Mouse (Mus musculus) MEL (cell line): ENCODE data around the gene Zeb2. TPM values are rescaled to one million over a fixed set of nuclear protein-coding genes. Genes with fewer than 3 reads are reported as not detected.

Experiments
- DNase-seq: peaks from one replicate; pipeline ENCODE4 v3.0.0; 2011; ENCODE audit warnings: low read depth, low spot score
- H3K27ac ChIP-seq: 2 replicates; pipeline ENCODE4 v1.5.1; 2012; ENCODE audit warnings: low read depth, mild to moderate bottlenecking, control low read depth, low read length, moderate library complexity; ENCODE audit not compliant: control insufficient read depth
- H3K27me3 ChIP-seq, 2 experiments: fragments of 150-350 bp in 1 of 2; sonication (generic) in 1 of 2; 2 replicates each; pipeline ENCODE4 v1.6.1; 2012; ENCODE audit warnings: low read length in 2 of 2, mild to moderate bottlenecking in 2 of 2, improper control_type of control experiment in 1 of 2, moderate library complexity in 1 of 2; ENCODE audit not compliant: insufficient read depth in 2 of 2, control insufficient read depth in 1 of 2
- H3K36me3 ChIP-seq, 2 experiments: 2 replicates each; pipeline ENCODE4 v1.6.1; 2012 to 2014; ENCODE audit warnings: low read length in 2 of 2, improper control_type of control experiment in 1 of 2, inconsistent platforms in 1 of 2, mild to moderate bottlenecking in 1 of 2; ENCODE audit not compliant: insufficient read depth in 2 of 2, control insufficient read depth in 1 of 2
- H3K4me1 ChIP-seq, 2 experiments: fragments of 150-350 bp in 1 of 2; sonication (generic) in 1 of 2; 2 replicates each; pipeline ENCODE4 v1.6.1; 2012; ENCODE audit warnings: low read length in 2 of 2, improper control_type of control experiment in 1 of 2, mild to moderate bottlenecking in 1 of 2; ENCODE audit not compliant: insufficient read depth in 2 of 2, control insufficient read depth in 1 of 2
- H3K4me3 ChIP-seq, 2 experiments: fragments of 150-350 bp in 1 of 2; sonication (generic) in 1 of 2; 2 replicates each; pipeline ENCODE4 v1.5.1; 2012; ENCODE audit warnings: low read depth in 2 of 2, low read length in 2 of 2, mild to moderate bottlenecking in 2 of 2, moderate library complexity in 2 of 2, control low read depth in 1 of 2, improper control_type of control experiment in 1 of 2; ENCODE audit not compliant: control insufficient read depth in 1 of 2, insufficient read depth in 1 of 2
- H3K79me2 ChIP-seq: 2 replicates; pipeline ENCODE4 v1.6.1; 2012; ENCODE audit warnings: mild to moderate bottlenecking, low read length, moderate library complexity; ENCODE audit not compliant: control insufficient read depth, poor library complexity, insufficient read depth
- H3K9ac ChIP-seq: 2 replicates; pipeline ENCODE4 v1.6.1; 2012; ENCODE audit warnings: low read depth, mild to moderate bottlenecking, control low read depth, low read length, moderate library complexity; ENCODE audit not compliant: control insufficient read depth, poor library complexity, severe bottlenecking
- H3K9me3 ChIP-seq: fragments of 150-350 bp; sonication (generic); replicated peaks from 2 replicates; pipeline ENCODE4 v1.6.1; 2012; ENCODE audit warnings: mild to moderate bottlenecking, low read length, improper control_type of control experiment, moderate library complexity; ENCODE audit not compliant: insufficient read depth
- BHLHE40 ChIP-seq: IDR thresholded peaks from 2 replicates; pipeline ENCODE4 v1.6.1; 2012; ENCODE audit warnings: low read depth, mild to moderate bottlenecking, inconsistent platforms, low read length, improper control_type of control experiment, borderline replicate concordance
- CHD1 ChIP-seq: IDR thresholded peaks from 2 replicates; pipeline ENCODE4 v1.6.1; 2012; ENCODE audit warnings: low read depth, mild to moderate bottlenecking, inconsistent platforms, low read length, improper control_type of control experiment
- CHD2 ChIP-seq: IDR thresholded peaks from 2 replicates; pipeline ENCODE4 v1.6.1; 2011; ENCODE audit warnings: low read length, improper control_type of control experiment
- CTCF ChIP-seq, 3 experiments: IDR thresholded peaks in 2 of 3; conservative IDR thresholded peaks in 1 of 3; 2 replicates each; pipeline ENCODE4 v1.5.1; 2011 to 2012; ENCODE audit warnings: low read length in 3 of 3, low read depth in 2 of 3, mild to moderate bottlenecking in 2 of 3, improper control_type of control experiment in 1 of 3, inconsistent platforms in 1 of 3, mixed read lengths in 1 of 3, moderate library complexity in 1 of 3; ENCODE audit not compliant: control insufficient read depth in 1 of 3, insufficient read depth in 1 of 3, poor library complexity in 1 of 3, severe bottlenecking in 1 of 3
- E2F4 ChIP-seq: IDR thresholded peaks from 2 replicates; pipeline ENCODE4 v1.6.1; 2011; ENCODE audit warnings: low read depth, low read length, improper control_type of control experiment, borderline replicate concordance
- ELF1 ChIP-seq: IDR thresholded peaks from 2 replicates; pipeline ENCODE4 v1.6.1; 2014; ENCODE audit warnings: low read depth, mild to moderate bottlenecking, inconsistent platforms, low read length, improper control_type of control experiment, moderate library complexity
- EP300 ChIP-seq, 2 experiments: IDR thresholded peaks; 2 replicates each; pipeline ENCODE4 v1.6.1; 2011; ENCODE audit warnings: improper control_type of control experiment in 2 of 2, low read length in 2 of 2, low read depth in 1 of 2, mild to moderate bottlenecking in 1 of 2
- ETS1 ChIP-seq: IDR thresholded peaks from 2 replicates; pipeline ENCODE4 v1.6.1; 2012; ENCODE audit warnings: low read depth, mild to moderate bottlenecking, inconsistent platforms, low read length, improper control_type of control experiment, moderate library complexity
- GATA1 ChIP-seq: IDR thresholded peaks from 2 replicates; pipeline ENCODE4 v1.6.1; 2011; ENCODE audit warnings: low read depth, low read length, improper control_type of control experiment
- HCFC1 ChIP-seq: IDR thresholded peaks from 2 replicates; pipeline ENCODE4 v1.6.1; 2012; ENCODE audit warnings: low read depth, mild to moderate bottlenecking, inconsistent platforms, low read length, improper control_type of control experiment, moderate library complexity
- JUND ChIP-seq: IDR thresholded peaks from 2 replicates; pipeline ENCODE4 v1.6.1; 2011; ENCODE audit warnings: low read depth, mild to moderate bottlenecking, improper control_type of control experiment, low read length
- KAT2A ChIP-seq: conservative IDR thresholded peaks from 2 replicates; pipeline ENCODE4 v1.6.1; 2012; ENCODE audit warnings: low read depth, low read length, improper control_type of control experiment, inconsistent platforms
- MAFK ChIP-seq: IDR thresholded peaks from 2 replicates; pipeline ENCODE4 v1.6.1; 2011; ENCODE audit warnings: low read depth, mild to moderate bottlenecking, low read length, improper control_type of control experiment, borderline replicate concordance
- MAX ChIP-seq: IDR thresholded peaks from 2 replicates; pipeline ENCODE4 v1.6.1; 2011; ENCODE audit warnings: low read length, improper control_type of control experiment
- MAZ ChIP-seq: IDR thresholded peaks from 2 replicates; pipeline ENCODE4 v1.6.1; 2012; ENCODE audit warnings: low read depth, mild to moderate bottlenecking, inconsistent platforms, low read length, improper control_type of control experiment
- MXI1 ChIP-seq: IDR thresholded peaks from 2 replicates; pipeline ENCODE4 v1.6.1; 2011; ENCODE audit warnings: mild to moderate bottlenecking, low read depth, low read length, improper control_type of control experiment
- MYB ChIP-seq: IDR thresholded peaks from 2 replicates; pipeline ENCODE4 v1.6.1; 2011; ENCODE audit warnings: mild to moderate bottlenecking, low read depth, low read length, improper control_type of control experiment
- MYC ChIP-seq: IDR thresholded peaks from 2 replicates; pipeline ENCODE4 v1.6.1; 2011; ENCODE audit warnings: low read depth, mild to moderate bottlenecking, low read length, improper control_type of control experiment, moderate library complexity
- NELFE ChIP-seq: IDR thresholded peaks from 2 replicates; pipeline ENCODE4 v1.6.1; 2011; ENCODE audit warnings: low read depth, low read length, improper control_type of control experiment
- NRF1 ChIP-seq: IDR thresholded peaks from 2 replicates; pipeline ENCODE4 v1.6.1; 2014; ENCODE audit warnings: low read depth, mild to moderate bottlenecking, inconsistent platforms, low read length, improper control_type of control experiment, moderate library complexity; ENCODE audit not compliant: poor library complexity, insufficient read depth, severe bottlenecking
- POLR2A ChIP-seq, 2 experiments: IDR thresholded peaks; 2 replicates each; pipeline ENCODE4 v1.6.1; 2011 to 2012; ENCODE audit warnings: low read length in 2 of 2, mild to moderate bottlenecking in 2 of 2, control low read depth in 1 of 2, improper control_type of control experiment in 1 of 2, low read depth in 1 of 2, moderate library complexity in 1 of 2; ENCODE audit not compliant: control insufficient read depth in 1 of 2, insufficient read depth in 1 of 2, poor library complexity in 1 of 2
- POLR2AphosphoS2 ChIP-seq: IDR thresholded peaks from 2 replicates; pipeline ENCODE4 v1.6.1; 2011; ENCODE audit warnings: low read length, improper control_type of control experiment
- POLR2AphosphoS5 ChIP-seq: IDR thresholded peaks from 2 replicates; pipeline ENCODE4 v1.6.1; 2012; ENCODE audit warnings: low read depth, borderline replicate concordance, mild to moderate bottlenecking, inconsistent platforms, low read length, moderate library complexity, mixed read lengths
- RAD21 ChIP-seq: IDR thresholded peaks from 2 replicates; pipeline ENCODE4 v1.6.1; 2011; ENCODE audit warnings: mild to moderate bottlenecking, low read depth, low read length, improper control_type of control experiment
- RCOR1 ChIP-seq: IDR thresholded peaks from 2 replicates; pipeline ENCODE4 v1.6.1; 2012; ENCODE audit warnings: low read depth, mild to moderate bottlenecking, inconsistent platforms, low read length, improper control_type of control experiment
- SIN3A ChIP-seq: IDR thresholded peaks from 2 replicates; pipeline ENCODE4 v1.6.1; 2012; ENCODE audit warnings: low read length, improper control_type of control experiment, inconsistent platforms
- SMC3 ChIP-seq: IDR thresholded peaks from 2 replicates; pipeline ENCODE4 v1.6.1; 2011; ENCODE audit warnings: low read depth, low read length, improper control_type of control experiment
- TAL1 ChIP-seq: IDR thresholded peaks from 2 replicates; pipeline ENCODE4 v1.6.1; 2012; ENCODE audit warnings: mild to moderate bottlenecking, inconsistent platforms, low read length, moderate library complexity, mixed read lengths
- TBP ChIP-seq: IDR thresholded peaks from 2 replicates; pipeline ENCODE4 v1.8.0; 2011; ENCODE audit warnings: low read depth, low read length, improper control_type of control experiment
- TCF12 ChIP-seq: IDR thresholded peaks from 2 replicates; pipeline ENCODE4 v1.6.1; 2014; ENCODE audit warnings: low read depth, mild to moderate bottlenecking, inconsistent platforms, low read length, improper control_type of control experiment, moderate library complexity
- UBTF ChIP-seq: IDR thresholded peaks from 2 replicates; pipeline ENCODE4 v1.6.1; 2012; ENCODE audit warnings: low read depth, mild to moderate bottlenecking, inconsistent platforms, low read length, improper control_type of control experiment, moderate library complexity, borderline replicate concordance; ENCODE audit not compliant: insufficient read depth
- USF1 ChIP-seq: IDR thresholded peaks from 2 replicates; pipeline ENCODE4 v1.6.1; 2014; ENCODE audit warnings: low read depth, mild to moderate bottlenecking, inconsistent platforms, low read length, improper control_type of control experiment, moderate library complexity
- USF2 ChIP-seq, 2 experiments: IDR thresholded peaks; 2 replicates each; pipeline ENCODE4 v1.6.1; 2011 to 2012; ENCODE audit warnings: improper control_type of control experiment in 2 of 2, low read length in 2 of 2, borderline replicate concordance in 1 of 2, inconsistent platforms in 1 of 2, low read depth in 1 of 2, mild to moderate bottlenecking in 1 of 2; ENCODE audit not compliant: insufficient read depth in 1 of 2
- ZC3H11A ChIP-seq: IDR thresholded peaks from 2 replicates; pipeline ENCODE4 v1.6.1; 2012; ENCODE audit warnings: low read depth, mild to moderate bottlenecking, inconsistent platforms, low read length, improper control_type of control experiment
- ZKSCAN1 ChIP-seq: IDR thresholded peaks from 2 replicates; pipeline ENCODE4 v1.6.1; 2012; ENCODE audit warnings: low read depth, mild to moderate bottlenecking, inconsistent platforms, low read length, improper control_type of control experiment, moderate library complexity
- ZMIZ1 ChIP-seq: IDR thresholded peaks from 2 replicates; pipeline ENCODE4 v1.6.1; 2012; ENCODE audit warnings: low read depth, mild to moderate bottlenecking, inconsistent platforms, low read length, improper control_type of control experiment, moderate library complexity
- ZNF384 ChIP-seq: IDR thresholded peaks from 2 replicates; pipeline ENCODE4 v1.6.1; 2012; ENCODE audit warnings: low read depth, mild to moderate bottlenecking, inconsistent platforms, low read length, improper control_type of control experiment
- polyA plus RNA-seq, 2 experiments: library from polyadenylated mRNA; stranded (reverse) in 1 of 2; unstranded in 1 of 2; fragments of >175 nt in 1 of 2; fragments of >200 nt in 1 of 2; gene quantifications; 2 replicates each; pipeline versions ENCODE4 v1.2.1 to v1.2.4; 2012; ENCODE audit warnings: low replicate concordance in 2 of 2, low read depth in 1 of 2; ENCODE audit not compliant: insufficient read length in 2 of 2, insufficient read depth in 1 of 2, missing spikeins in 1 of 2
- total RNA-seq: library from RNA; depleted of rRNA; stranded (reverse); fragments of 300-350 nt; gene quantifications from 2 replicates; pipeline ENCODE4 v1.2.3, GENCODE M21; 2012

The Zeb2 gene
- total and polyA plus RNA-seq, 3 experiments = 12.8 to 12.9 TPM; not detected in 1

- DNase-seq = peak; percentile 62
- H3K79me2 ChIP-seq = peaks cover 15% of the 10 kb centered on the region; the same call in 1 of the 2 replicates
- peaks cover 19 to 26% of the 10 kb centered on the region in 2 experiments for H3K4me1 ChIP-seq
- no peaks in the 10 kb centered on the region for H3K9me3 ChIP-seq
- H3K9ac ChIP-seq = no peak overlapping the region
- H3K27me3 ChIP-seq = no peaks in the 10 kb centered on the region
- H3K27ac ChIP-seq = peak overlapping the region; percentile 61
- H3K4me3 ChIP-seq = peak overlapping the region in 1 of 2 experiments; percentile 28; a peak in 1 of 4 replicates
- H3K36me3 ChIP-seq = peaks cover 3 to 43% of the 10 kb centered on the region in 2 experiments; a peak in 3 of 4 replicates
- 0 out of 2 replicates have a peak, but pooled peaks have one; percentile 37 for TF ChIP-seq POLR2AphosphoS2
- TF ChIP-seq NRF1 = no peak
- TF ChIP-seq ELF1 = no peak
- TF ChIP-seq ZMIZ1 = 0 out of 2 replicates have a peak, but pooled peaks have one; percentile 39
- TF ChIP-seq MAX = 0 out of 2 replicates have a peak, but pooled peaks have one; percentile 54
- TF ChIP-seq KAT2A = no peak; the same call in 1 of the 2 replicates
- 0 out of 2 replicates have a peak, but pooled peaks have one; percentile 57 for TF ChIP-seq CHD1
- no peak for TF ChIP-seq POLR2A (IDR thresholded peaks at IDR 0.05; ENCODE audit: control insufficient read depth in 1 of 2, insufficient read depth in 1 of 2, low read depth in 1 of 2, low read length in 2 of 2, poor library complexity in 1 of 2)
- no peak for TF ChIP-seq MAZ
- TF ChIP-seq CTCF (IDR thresholded peaks at IDR 0.05 in 2 of 3, conservative IDR thresholded peaks at IDR 0.05 in 1 of 3; ENCODE audit: control insufficient read depth in 1 of 3, insufficient read depth in 1 of 3, low read depth in 2 of 3, low read length in 3 of 3, poor library complexity in 1 of 3, severe bottlenecking in 1 of 3) = no peak
- TF ChIP-seq ETS1 = peak; percentile 71
- TF ChIP-seq SMC3 = no peak; the same call in 1 of the 2 replicates
- no peak for TF ChIP-seq USF1
- peak; percentile 70 for TF ChIP-seq SIN3A
- TF ChIP-seq MAFK = 0 out of 2 replicates have a peak, but pooled peaks have one; percentile 26
- no peak for TF ChIP-seq POLR2AphosphoS5
- no peak for TF ChIP-seq E2F4
- no peak for TF ChIP-seq UBTF
- TF ChIP-seq GATA1 = peak; percentile 88
- peak; percentile 82 to 83 for TF ChIP-seq EP300 (IDR thresholded peaks at IDR 0.05; ENCODE audit: low read depth in 1 of 2, low read length in 2 of 2)
- TF ChIP-seq RAD21 = no peak
- TF ChIP-seq TCF12 = peak; percentile 76
- TF ChIP-seq RCOR1 = peak; percentile 90
- no peak for TF ChIP-seq ZC3H11A
- TF ChIP-seq USF2 (IDR thresholded peaks at IDR 0.05; ENCODE audit: borderline replicate concordance in 1 of 2, insufficient read depth in 1 of 2, low read depth in 1 of 2, low read length in 2 of 2) = no peak
- TF ChIP-seq BHLHE40 = peak; percentile 50; the same call in 1 of the 2 replicates
- TF ChIP-seq JUND = no peak
- TF ChIP-seq HCFC1 = no peak
- TF ChIP-seq MYC = no peak
- TF ChIP-seq TBP = no peak
- TF ChIP-seq MYB = 0 out of 2 replicates have a peak, but pooled peaks have one; percentile 11
- TF ChIP-seq TAL1 = no peak
- TF ChIP-seq ZNF384 = no peak
- peak; percentile 62; the same call in 1 of the 2 replicates for TF ChIP-seq MXI1
- TF ChIP-seq CHD2 = no peak
- TF ChIP-seq ZKSCAN1 = no peak
- no peak for TF ChIP-seq NELFE
Observed at GRCm38 (mm10) chr2:45077938-45078487, 39.2 kb downstream of the Zeb2 start.
